Mouse (Mus musculus): ENCODE data around the gene Gdpd3. TPM values are rescaled to one million over a fixed set of nuclear protein-coding genes. Genes with fewer than 3 reads are reported as not detected.
"Not testable (repeated sequence)": the region's sequence is repeated elsewhere in the genome, so short reads cannot be mapped to it uniquely, and the experiment has no call there.

Gene Gdpd3
- polyA plus RNA-seq, 1 experiment from 2014 or later: 1.00 TPM

DNA sequence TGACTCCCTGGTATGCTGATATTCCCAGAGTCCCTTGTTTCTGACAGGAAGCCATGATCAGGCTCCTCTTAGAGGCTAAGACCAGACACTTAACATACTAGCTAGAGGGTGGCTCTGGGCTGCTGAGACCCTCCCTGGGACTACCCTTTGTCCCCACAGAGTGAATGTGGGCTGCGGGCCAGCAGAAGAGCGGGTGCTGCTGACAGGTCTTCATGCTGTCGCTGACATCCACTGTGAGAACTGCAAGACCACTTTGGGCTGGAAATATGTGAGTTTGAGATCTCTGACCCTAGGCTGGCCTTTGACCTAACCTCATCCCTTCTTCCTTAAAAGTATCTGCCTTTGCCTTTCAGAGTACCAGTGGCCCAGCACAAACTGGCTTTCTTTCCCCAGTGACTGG is 12.0 kb downstream of the Gdpd3 start:
- H3K4me3 ChIP-seq: no peak overlapping the region
- H3K36me3 ChIP-seq: peaks cover 5% of the 10 kb centered on the region
- H3K9ac ChIP-seq: peak overlapping the region; percentile 89; the same call in 1 of the 2 replicates
- H3K27me3 ChIP-seq: no peaks in the 10 kb centered on the region
- WGBS: 87% methylated on average over 3 of the region's 3 CpGs
- H3K27ac ChIP-seq: no peak overlapping the region
- H3K4me1 ChIP-seq: peaks cover 39% of the 10 kb centered on the region
- H3K9me3 ChIP-seq: no peaks in the 10 kb centered on the region
- ATAC-seq (ENCODE audit: insufficient number of reproducible peaks, insufficient read depth, low FRiP score, low TSS enrichment): no peak
- H3K4me2 ChIP-seq (replicated peaks): peak overlapping the region; percentile 87

DNA sequence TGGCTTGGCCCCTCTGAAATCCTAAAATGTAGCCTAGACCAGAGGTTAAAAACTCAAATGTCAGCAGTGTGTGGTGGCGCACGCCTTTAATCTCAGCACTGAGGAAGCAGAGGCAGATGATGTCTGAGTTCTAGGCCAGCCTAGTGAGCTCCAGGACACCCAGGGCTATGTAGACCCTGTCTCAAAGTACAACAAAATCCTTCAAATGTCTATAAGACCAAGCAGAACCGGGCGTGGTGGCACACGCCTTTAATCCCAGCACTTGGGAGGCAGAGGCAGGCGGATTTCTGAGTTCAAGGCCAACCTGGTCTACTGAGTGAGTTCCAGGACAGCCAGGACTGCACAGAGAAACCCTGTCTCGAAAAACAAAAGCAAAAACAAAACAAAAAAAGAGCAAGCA is 13.0 kb downstream of the Gdpd3 start:
- H3K27ac ChIP-seq; ATAC-seq (ENCODE audit: insufficient number of reproducible peaks, insufficient read depth, low FRiP score, low TSS enrichment); H3K36me3 ChIP-seq; H3K4me2 ChIP-seq (replicated peaks); H3K9me3 ChIP-seq; H3K27me3 ChIP-seq; H3K4me3 ChIP-seq; H3K9ac ChIP-seq: not testable (repeated sequence)
- 89% methylated on average over 7 of the region's 7 CpGs for WGBS
- peaks cover 39% of the 10 kb centered on the region for H3K4me1 ChIP-seq

DNA sequence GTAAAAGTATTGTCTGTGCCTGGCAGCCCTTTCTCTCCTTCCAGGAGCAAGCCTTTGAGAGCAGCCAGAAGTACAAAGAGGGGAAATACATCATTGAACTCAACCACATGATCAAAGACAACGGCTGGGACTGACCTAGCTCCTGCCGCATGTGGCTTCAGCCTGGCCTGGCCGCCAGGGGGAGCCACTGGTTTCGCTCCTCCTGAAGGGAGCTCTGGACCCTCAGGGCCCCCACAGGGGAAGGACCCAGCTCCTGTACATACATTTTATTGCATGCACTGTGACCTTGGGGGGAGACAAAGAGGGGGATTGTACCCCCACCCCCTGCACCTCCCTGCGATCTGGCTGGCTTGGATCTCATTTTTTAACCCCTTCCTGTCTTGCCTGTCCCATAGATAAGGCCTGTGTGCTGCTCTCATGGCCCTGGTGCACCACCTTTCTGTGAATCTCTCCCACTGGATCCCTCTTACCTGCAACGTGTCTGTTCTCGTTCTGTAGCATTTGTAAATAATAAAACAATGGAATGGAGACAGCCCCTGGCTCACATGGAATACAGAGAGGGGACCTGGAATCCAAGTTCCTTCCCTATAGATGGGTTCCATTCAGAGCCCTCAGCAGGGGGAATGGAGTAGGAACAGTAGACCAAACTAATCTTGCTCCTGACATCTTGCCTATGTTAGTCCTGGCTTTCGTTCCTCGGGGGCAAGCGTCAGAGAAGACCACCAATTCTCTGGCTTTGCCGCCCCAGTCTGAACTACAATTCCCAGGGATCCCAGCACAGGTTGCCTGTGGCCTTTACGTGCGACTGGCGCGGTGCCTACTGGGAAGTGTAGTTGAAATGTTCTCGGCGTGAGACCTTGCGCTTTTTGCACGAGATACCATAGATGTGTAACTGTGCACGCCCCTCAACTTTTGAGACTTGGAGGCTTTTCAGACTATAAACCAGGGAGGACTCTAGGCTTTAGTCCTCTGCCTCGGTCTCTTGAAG is 14.1 kb downstream of the Gdpd3 start:
- peak overlapping the region; percentile 34 for H3K4me3 ChIP-seq
- no peaks in the 10 kb centered on the region for H3K27me3 ChIP-seq
- peak overlapping the region; percentile 43; the same call in 1 of the 2 replicates for H3K9ac ChIP-seq
- H3K36me3 ChIP-seq: peaks cover 19% of the 10 kb centered on the region
- ATAC-seq (ENCODE audit: insufficient number of reproducible peaks, insufficient read depth, low FRiP score, low TSS enrichment): peak; percentile 62
- WGBS: under 1% methylated on average over 21 of the region's 21 CpGs
- no peaks in the 10 kb centered on the region for H3K9me3 ChIP-seq
- peaks cover 39% of the 10 kb centered on the region for H3K4me1 ChIP-seq
- H3K4me2 ChIP-seq (replicated peaks): peak overlapping the region; percentile 89
- H3K27ac ChIP-seq: peak overlapping the region; percentile 75

DNA sequence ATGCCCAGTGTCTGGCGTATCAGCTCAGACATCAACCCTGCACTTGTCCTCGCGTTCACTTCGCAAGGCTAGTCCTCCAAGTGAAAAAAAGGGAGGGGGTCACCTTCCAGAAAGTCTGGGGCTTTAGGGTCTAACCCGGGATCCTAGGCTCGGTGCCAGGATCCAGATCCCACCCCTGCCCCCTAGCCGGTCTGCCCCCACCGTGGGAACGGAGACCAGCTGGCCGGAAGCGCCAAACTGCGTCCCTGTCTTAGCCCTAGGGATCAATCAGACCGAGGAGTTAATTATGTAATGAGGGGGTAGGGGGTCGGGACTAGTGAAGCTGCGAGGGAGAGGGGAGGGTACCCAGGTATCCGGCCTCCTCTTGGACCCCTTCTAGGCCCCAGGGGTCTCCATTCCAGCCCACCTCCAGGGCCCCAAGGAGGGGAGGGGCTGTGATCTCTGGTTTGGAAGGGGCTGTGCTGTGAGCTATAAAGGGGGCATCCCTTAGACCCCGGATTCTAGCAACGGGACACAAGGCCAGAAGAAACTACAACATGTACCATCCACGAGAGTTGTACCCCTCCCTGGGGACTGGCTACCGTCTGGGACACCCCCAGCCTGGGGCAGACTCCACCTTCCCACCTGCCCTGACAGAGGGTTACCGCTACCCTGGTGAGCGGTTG is 15.0 kb downstream of the Gdpd3 start, which contains the start of gene Tbx6:
TSS of gene Tbx6 (plus strand) at position 513 of the 665 bp plus-strand sequence.
- ATAC-seq (ENCODE audit: insufficient number of reproducible peaks, insufficient read depth, low FRiP score, low TSS enrichment): no peak
- peaks cover 26% of the 10 kb centered on the region for H3K36me3 ChIP-seq
- no peaks in the 10 kb centered on the region for H3K27me3 ChIP-seq
- H3K9ac ChIP-seq: peak within 1 kb of the TSS; percentile 43
- WGBS: 7% methylated on average over 22 of the region's 22 CpGs
- H3K9me3 ChIP-seq: no peaks in the 10 kb centered on the region
- H3K4me3 ChIP-seq: peak within 1 kb of the TSS; percentile 34
- H3K27ac ChIP-seq: peak within 1 kb of the TSS; percentile 75
- H3K4me1 ChIP-seq: peaks cover 32% of the 10 kb centered on the region
- peak within 1 kb of the TSS; percentile 89 for H3K4me2 ChIP-seq (replicated peaks)

DNA sequence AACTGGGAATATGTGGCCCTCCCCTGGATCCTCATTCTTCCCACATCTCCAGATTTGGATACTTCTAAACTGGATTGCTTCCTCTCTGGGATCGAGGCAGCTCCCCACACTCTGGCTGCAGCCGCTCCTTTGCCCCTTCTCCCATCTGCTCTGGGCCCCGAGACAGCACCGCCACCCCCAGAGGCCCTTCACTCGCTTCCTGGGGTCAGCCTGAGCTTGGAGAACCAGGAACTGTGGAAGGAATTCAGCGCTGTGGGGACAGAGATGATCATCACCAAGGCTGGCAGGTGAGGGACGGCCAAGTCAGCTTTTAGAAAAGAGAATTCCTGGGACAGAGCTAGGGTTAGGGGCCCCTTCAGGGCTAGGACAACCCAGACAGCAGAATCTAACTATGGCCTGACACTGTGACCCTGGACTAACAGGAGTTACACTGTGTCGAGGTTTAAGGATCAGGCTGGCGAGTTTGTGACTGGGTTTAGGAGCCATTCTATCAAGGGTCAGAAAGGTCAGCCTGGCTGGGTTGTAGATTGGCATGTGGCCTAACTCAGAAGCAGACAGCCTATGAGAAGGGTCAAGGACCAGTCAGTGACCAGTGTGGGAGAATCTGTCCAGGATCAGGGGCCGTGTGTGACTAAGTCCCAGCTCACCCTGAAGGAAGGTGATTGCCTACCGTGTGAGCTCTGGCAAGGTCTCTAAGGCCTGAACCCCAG is 15.7 kb downstream of the Gdpd3 start:
- H3K4me2 ChIP-seq (replicated peaks): peak overlapping the region; percentile 89
- 33% methylated on average over 11 of the region's 11 CpGs for WGBS
- 0 out of 2 replicates have a peak overlapping the region, but pooled peaks have one; percentile 43 for H3K9ac ChIP-seq
- no peaks in the 10 kb centered on the region for H3K9me3 ChIP-seq
- H3K27me3 ChIP-seq: no peaks in the 10 kb centered on the region
- H3K36me3 ChIP-seq: peaks cover 33% of the 10 kb centered on the region
- H3K4me1 ChIP-seq: peaks cover 29% of the 10 kb centered on the region
- 0 out of 2 replicates have a peak overlapping the region, but pooled peaks have one; percentile 24 for H3K27ac ChIP-seq
- H3K4me3 ChIP-seq: no peak overlapping the region
- ATAC-seq (ENCODE audit: insufficient number of reproducible peaks, insufficient read depth, low FRiP score, low TSS enrichment): no peak

DNA sequence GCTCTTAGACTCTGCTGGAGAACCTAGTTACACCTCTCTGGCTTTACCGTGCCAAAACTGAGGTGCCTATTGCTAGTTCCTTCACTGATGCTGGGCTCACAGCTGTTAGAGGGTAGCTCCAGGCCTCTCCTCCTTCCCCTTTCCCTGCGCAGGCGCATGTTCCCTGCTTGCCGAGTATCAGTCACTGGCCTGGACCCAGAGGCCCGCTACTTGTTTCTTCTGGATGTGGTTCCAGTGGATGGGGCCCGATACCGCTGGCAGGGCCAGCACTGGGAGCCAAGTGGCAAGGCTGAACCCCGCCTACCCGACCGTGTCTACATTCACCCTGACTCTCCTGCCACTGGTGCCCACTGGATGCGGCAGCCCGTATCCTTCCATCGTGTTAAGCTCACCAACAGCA is 16.6 kb downstream of the Gdpd3 start:
- H3K4me1 ChIP-seq: peaks cover 21% of the 10 kb centered on the region
- H3K4me3 ChIP-seq: no peak overlapping the region
- H3K9ac ChIP-seq: no peak overlapping the region
- WGBS: 89% methylated on average over 13 of the region's 13 CpGs
- no peak overlapping the region for H3K27ac ChIP-seq
- no peaks in the 10 kb centered on the region for H3K9me3 ChIP-seq
- no peak for ATAC-seq (ENCODE audit: insufficient number of reproducible peaks, insufficient read depth, low FRiP score, low TSS enrichment)
- no peak overlapping the region for H3K4me2 ChIP-seq (replicated peaks)
- H3K27me3 ChIP-seq: no peaks in the 10 kb centered on the region
- H3K36me3 ChIP-seq: peaks cover 42% of the 10 kb centered on the region

DNA sequence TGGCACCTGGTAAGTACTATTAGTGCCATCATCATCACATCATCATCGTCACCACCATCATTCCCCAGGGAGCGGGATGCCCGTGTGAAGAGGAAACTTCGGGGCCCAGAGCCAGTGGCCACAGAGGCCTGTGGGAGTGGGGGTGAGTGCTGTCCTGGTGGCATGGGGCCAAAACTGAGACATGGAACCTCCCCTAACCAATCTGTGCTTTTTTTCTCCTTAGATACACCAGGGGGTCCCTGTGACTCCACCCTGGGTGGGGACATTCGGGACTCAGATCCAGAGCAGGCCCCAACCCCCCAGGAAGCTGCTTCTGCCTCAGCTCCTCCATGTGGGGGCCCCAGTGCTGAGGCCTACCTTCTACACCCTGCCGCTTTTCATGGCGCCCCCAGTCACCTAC is 18.3 kb downstream of the Gdpd3 start:
- Histone ChIP-seq H3K27ac (no peak overlapping the region), H3K36me3 (peaks cover 55% of the 10 kb centered on the region), H3K27me3 (no peaks in the 10 kb centered on the region), H3K9me3 (no peaks in the 10 kb centered on the region), H3K4me2 (replicated peaks) (no peak overlapping the region), H3K4me1 (peaks cover 15% of the 10 kb centered on the region), H3K9ac (no peak overlapping the region), H3K4me3 (no peak overlapping the region)
- ATAC-seq (ENCODE audit: insufficient number of reproducible peaks, insufficient read depth, low FRiP score, low TSS enrichment): no peak
- 87% methylated on average over 7 of the region's 7 CpGs for WGBS

DNA sequence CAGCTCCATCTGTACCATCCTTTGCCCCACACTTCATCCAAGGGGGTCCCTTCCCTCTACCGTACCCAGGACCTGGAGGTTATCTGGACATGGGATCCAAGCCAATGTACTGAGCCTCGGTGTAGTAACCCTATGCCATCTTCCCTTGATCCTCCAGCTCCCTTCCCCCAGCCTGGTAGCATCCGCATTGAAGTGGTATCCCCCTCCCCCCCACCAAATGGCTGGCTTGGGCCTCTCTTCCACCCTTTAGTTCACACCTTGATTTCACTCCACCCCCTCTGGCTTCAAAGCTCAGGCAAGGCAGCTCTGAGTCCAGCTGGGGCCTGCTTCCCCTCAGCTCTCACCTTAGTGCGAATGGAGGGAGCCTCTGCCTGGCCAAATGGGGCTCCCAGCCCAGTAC is 18.9 kb downstream of the Gdpd3 start:
- H3K4me1 ChIP-seq: peaks cover 13% of the 10 kb centered on the region
- H3K36me3 ChIP-seq: peaks cover 61% of the 10 kb centered on the region
- 90% methylated on average over 4 of the region's 4 CpGs for WGBS
- no peak overlapping the region for H3K27ac ChIP-seq
- ATAC-seq (ENCODE audit: insufficient number of reproducible peaks, insufficient read depth, low FRiP score, low TSS enrichment): no peak
- no peaks in the 10 kb centered on the region for H3K9me3 ChIP-seq
- no peak overlapping the region for H3K4me3 ChIP-seq
- no peaks in the 10 kb centered on the region for H3K27me3 ChIP-seq
- no peak overlapping the region for H3K4me2 ChIP-seq (replicated peaks)
- H3K9ac ChIP-seq: no peak overlapping the region

DNA sequence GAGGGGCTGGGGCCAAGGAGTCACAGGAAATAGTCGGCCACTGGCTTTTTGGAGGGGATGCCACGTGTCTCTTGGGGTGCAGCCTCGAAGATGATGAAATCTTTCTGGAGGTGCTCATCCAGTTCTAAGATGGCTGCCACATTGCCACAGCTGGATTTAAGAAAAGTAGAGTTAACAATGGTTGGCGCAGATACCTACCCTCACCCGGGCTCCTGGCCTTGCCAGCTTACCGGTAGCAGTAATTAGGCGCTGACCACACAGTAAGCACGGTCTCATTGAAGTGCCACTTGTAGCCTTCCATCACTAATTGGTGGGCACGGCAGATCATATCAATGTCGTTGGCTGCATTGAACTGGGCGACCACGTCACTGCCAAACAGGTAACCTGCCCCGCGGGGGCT is 20.0 kb downstream of the Gdpd3 start:
- H3K9me3 ChIP-seq: no peaks in the 10 kb centered on the region
- H3K9ac ChIP-seq: no peak overlapping the region
- ATAC-seq (ENCODE audit: insufficient number of reproducible peaks, insufficient read depth, low FRiP score, low TSS enrichment): no peak
- no peak overlapping the region for H3K4me2 ChIP-seq (replicated peaks)
- WGBS: 92% methylated on average over 14 of the region's 14 CpGs
- peaks cover 16% of the 10 kb centered on the region for H3K4me1 ChIP-seq
- peaks cover 65% of the 10 kb centered on the region for H3K36me3 ChIP-seq
- H3K27me3 ChIP-seq: no peaks in the 10 kb centered on the region
- H3K4me3 ChIP-seq: no peak overlapping the region
- no peak overlapping the region for H3K27ac ChIP-seq

DNA sequence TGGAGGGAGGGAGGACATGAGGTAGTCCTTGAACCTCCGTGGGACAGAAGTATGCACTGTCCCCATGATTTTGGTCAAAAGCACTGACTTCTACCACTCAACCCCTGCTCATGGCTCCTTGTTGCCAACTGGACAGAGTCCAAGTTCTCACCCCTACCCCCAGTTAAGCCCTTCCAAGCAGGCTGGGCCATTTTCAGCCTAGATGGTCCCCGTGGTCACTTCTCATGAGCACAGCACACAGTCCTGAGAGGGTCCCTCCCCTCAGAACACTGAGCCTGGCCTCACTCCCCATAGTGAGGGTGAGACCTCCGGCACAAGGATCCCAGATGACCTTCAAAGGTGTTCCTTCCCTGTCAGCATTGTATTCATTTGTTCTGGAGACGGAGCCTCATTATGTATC is 23.0 kb downstream of the Gdpd3 start:
- 95% methylated on average over 4 of the region's 4 CpGs for WGBS
- no peak overlapping the region for H3K27ac ChIP-seq
- H3K9me3 ChIP-seq: no peaks in the 10 kb centered on the region
- no peak overlapping the region; the same call in 1 of the 2 replicates for H3K9ac ChIP-seq
- peaks cover 62% of the 10 kb centered on the region for H3K36me3 ChIP-seq
- H3K4me1 ChIP-seq: peaks cover 14% of the 10 kb centered on the region
- no peaks in the 10 kb centered on the region for H3K27me3 ChIP-seq
- H3K4me3 ChIP-seq: no peak overlapping the region
- no peak for ATAC-seq (ENCODE audit: insufficient number of reproducible peaks, insufficient read depth, low FRiP score, low TSS enrichment)
- H3K4me2 ChIP-seq (replicated peaks): no peak overlapping the region
